Mouse (Mus musculus) heart, postnatal 0 days (tissue): ENCODE data around the gene Ppp6c.

ENCODE experiments used
- CTCF ChIP-seq: IDR thresholded peaks from 2 replicates; pipeline ENCODE4 v1.5.1; 2016; ENCODE audit warnings: antibody characterized with exemption, control low read depth, low read depth
- EP300 ChIP-seq: IDR thresholded peaks from 2 replicates; pipeline ENCODE4 v1.6.1; 2016; ENCODE audit warnings: antibody characterized with exemption, low read depth

GRCm38 (mm10) chr2:39226731-39227130 lies 480 bp upstream of the Ppp6c start:
- TF ChIP-seq CTCF = no peak
- TF ChIP-seq EP300 = no peak
